Mouse (Mus musculus) heart, embryonic 15.5 days (tissue): ENCODE results near the gene Tspoap1. TPM values are rescaled to one million over a fixed set of nuclear protein-coding genes. Genes with fewer than 3 reads are reported as not detected.

ENCODE experiments used
- ATAC-seq: fragments of 200-750 bp; cut with Nextera tagmentation; replicated peaks from 2 replicates; pipeline ENCODE4 v1.8.0; 2017; ENCODE audit warnings: low read depth, moderate TSS enrichment; ENCODE audit not compliant: insufficient number of reproducible peaks, insufficient read depth, low FRiP score
- H3K27ac ChIP-seq: fragments of 300-500 bp; sonication (generic); 2 replicates; pipeline ENCODE4 v1.5.1; 2015; ENCODE audit warnings: mild to moderate bottlenecking, inconsistent platforms
- H3K27me3 ChIP-seq: fragments of 300-500 bp; sonication (generic); 2 replicates; pipeline ENCODE4 v1.6.1; 2015; ENCODE audit warnings: inconsistent platforms
- H3K36me3 ChIP-seq: fragments of 300-500 bp; sonication (generic); 2 replicates; pipeline ENCODE4 v1.6.1; 2015; ENCODE audit warnings: mild to moderate bottlenecking, inconsistent platforms
- H3K4me1 ChIP-seq: fragments of 300-500 bp; sonication (generic); replicated peaks from 2 replicates; pipeline ENCODE4 v1.6.1; 2015; ENCODE audit warnings: inconsistent platforms
- H3K4me2 ChIP-seq: fragments of 300-500 bp; sonication (generic); 2 replicates; pipeline ENCODE4 v1.6.1; 2015; ENCODE audit warnings: inconsistent platforms, mild to moderate bottlenecking, moderate library complexity
- H3K4me3 ChIP-seq: fragments of 300-500 bp; sonication (generic); 2 replicates; pipeline ENCODE4 v1.5.1; 2015; ENCODE audit warnings: mild to moderate bottlenecking, inconsistent platforms
- H3K9ac ChIP-seq: fragments of 300-500 bp; sonication (generic); 2 replicates; pipeline ENCODE4 v1.6.1; 2015; ENCODE audit warnings: mild to moderate bottlenecking, inconsistent platforms
- H3K9me3 ChIP-seq: fragments of 300-500 bp; sonication (generic); replicated peaks from 2 replicates; pipeline ENCODE4 v1.6.1; 2016; ENCODE audit warnings: inconsistent platforms
- WGBS: fragments of 180-500 bp; shearing (Covaris S2); methylation state at CpG from one replicate; pipeline ENCODE4 v1.1.7; 2015; ENCODE audit warnings: mixed read lengths; 5-methylcytosine and 5-hydroxymethylcytosine counted together
- polyA plus RNA-seq: library from polyadenylated mRNA; unstranded; fragments of >200 nt; fragmentation: Nextera tagmentation; extraction: Ambion mirVana; gene quantifications from 2 replicates; pipeline ENCODE4 v1.2.1, GENCODE M21; 2015

Gene Tspoap1
- polyA plus RNA-seq, 1 experiment from 2014 or later = 0.24 TPM

GRCm38 (mm10) chr11:87780130-87780529 is 19.8 kb downstream of the Tspoap1 start:
- H3K9ac ChIP-seq = no peak overlapping the region
- peaks cover 15% of the 10 kb centered on the region for H3K4me1 ChIP-seq
- H3K27ac ChIP-seq = no peak overlapping the region
- no peaks in the 10 kb centered on the region for H3K9me3 ChIP-seq
- H3K36me3 ChIP-seq = no peaks in the 10 kb centered on the region
- H3K27me3 ChIP-seq = peaks cover 68% of the 10 kb centered on the region
- ATAC-seq = no peak
- WGBS = 72% methylated on average over 8 of the region's 8 CpGs
- H3K4me3 ChIP-seq = no peak overlapping the region
- no peak overlapping the region for H3K4me2 ChIP-seq

- no peaks in the 10 kb centered on the region for H3K9me3 ChIP-seq
- no peak overlapping the region for H3K4me3 ChIP-seq
- no peak for ATAC-seq
- no peaks in the 10 kb centered on the region for H3K4me1 ChIP-seq
- H3K36me3 ChIP-seq = no peaks in the 10 kb centered on the region
- WGBS = 72% methylated on average over 6 of the region's 6 CpGs
- H3K27ac ChIP-seq = no peak overlapping the region
- no peak overlapping the region for H3K9ac ChIP-seq
- H3K27me3 ChIP-seq = 0 out of 2 replicates have a peak, but pooled peaks cover 4% of the 10 kb centered on the region
- H3K4me2 ChIP-seq = no peak overlapping the region
Observed at GRCm38 (mm10) chr11:87790088-87790487, 29.7 kb downstream of the Tspoap1 start.

GRCm38 (mm10) chr11:87793460-87793859 is 33.1 kb downstream of the Tspoap1 start, which contains the start of gene Mpo:
Gene Mpo, plus strand, starts transcription at chr11:87793581.
- WGBS = 42% methylated on average over 3 of the region's 3 CpGs
- no peaks in the 10 kb centered on the region for H3K4me1 ChIP-seq
- H3K27ac ChIP-seq = no peak within 1 kb of the TSS
- ATAC-seq = no peak
- no peak within 1 kb of the TSS for H3K9ac ChIP-seq
- H3K4me2 ChIP-seq = no peak within 1 kb of the TSS
- no peak within 1 kb of the TSS for H3K4me3 ChIP-seq
- no peaks in the 10 kb centered on the region for H3K27me3 ChIP-seq
- H3K9me3 ChIP-seq = no peaks in the 10 kb centered on the region
- H3K36me3 ChIP-seq = no peaks in the 10 kb centered on the region

- no peak overlapping the region for H3K4me2 ChIP-seq
- H3K4me1 ChIP-seq = no peaks in the 10 kb centered on the region
- H3K9me3 ChIP-seq = no peaks in the 10 kb centered on the region
- H3K27ac ChIP-seq = no peak overlapping the region
- H3K4me3 ChIP-seq = no peak overlapping the region
- no peaks in the 10 kb centered on the region for H3K36me3 ChIP-seq
- peaks cover 10% of the 10 kb centered on the region for H3K27me3 ChIP-seq
- no peak overlapping the region for H3K9ac ChIP-seq
- ATAC-seq = no peak
- 75% methylated on average over 22 of the region's 22 CpGs for WGBS
Observed at GRCm38 (mm10) chr11:87801711-87802275, 41.5 kb downstream of the Tspoap1 start.

DNA sequence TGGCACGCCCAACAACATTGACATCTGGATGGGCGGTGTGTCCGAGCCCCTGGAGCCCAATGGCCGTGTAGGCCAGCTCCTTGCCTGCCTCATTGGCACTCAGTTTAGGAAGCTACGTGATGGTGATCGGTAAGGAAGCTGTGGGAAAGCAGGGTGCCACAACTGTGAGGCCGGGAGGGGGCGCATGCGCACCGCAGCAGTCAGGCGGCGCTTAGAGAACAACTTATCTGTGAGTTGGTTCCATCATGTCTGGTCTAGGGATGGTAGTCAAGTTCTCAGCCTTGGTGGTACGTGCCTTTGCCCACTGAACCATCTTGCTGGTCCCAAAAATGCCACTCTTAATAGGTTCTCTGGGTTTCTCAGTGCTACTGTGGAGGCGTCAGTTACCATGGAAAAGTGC is 42.3 kb downstream of the Tspoap1 start:
- no peak for ATAC-seq
- H3K9ac ChIP-seq = no peak overlapping the region
- no peaks in the 10 kb centered on the region for H3K36me3 ChIP-seq
- H3K4me3 ChIP-seq = no peak overlapping the region
- 35% methylated on average over 14 of the region's 14 CpGs for WGBS
- no peak overlapping the region for H3K27ac ChIP-seq
- no peaks in the 10 kb centered on the region for H3K9me3 ChIP-seq
- no peak overlapping the region for H3K4me2 ChIP-seq
- H3K4me1 ChIP-seq = no peaks in the 10 kb centered on the region
- peaks cover 10% of the 10 kb centered on the region for H3K27me3 ChIP-seq

DNA sequence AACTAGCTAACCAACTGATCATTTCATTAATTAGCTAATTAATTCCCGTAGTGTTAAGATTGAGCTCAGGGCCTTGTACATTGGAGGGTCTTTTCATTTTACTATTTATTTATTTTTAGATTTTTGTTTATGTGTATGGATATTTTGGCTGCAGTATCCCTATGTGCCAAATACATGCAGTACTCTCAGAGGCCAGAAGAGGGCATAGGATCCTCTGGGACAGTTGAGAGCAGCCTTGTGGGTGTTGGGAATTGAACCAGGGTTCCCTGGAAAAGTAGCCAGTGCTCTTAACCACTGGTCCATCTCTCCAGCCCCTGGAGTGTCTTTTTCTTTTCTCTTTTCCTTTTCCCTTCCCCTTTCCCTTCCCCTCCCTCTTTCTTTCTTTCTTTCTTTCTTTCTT is 45.1 kb downstream of the Tspoap1 start:
- ATAC-seq = no peak
- Histone ChIP-seq H3K27ac (no peak overlapping the region), H3K9ac (no peak overlapping the region), H3K4me1 (no peaks in the 10 kb centered on the region), H3K4me2 (no peak overlapping the region), H3K9me3 (no peaks in the 10 kb centered on the region), H3K4me3 (no peak overlapping the region), H3K27me3 (peaks cover 10% of the 10 kb centered on the region), H3K36me3 (no peaks in the 10 kb centered on the region)
- WGBS = 52% methylated on average over 1 of the region's 1 CpGs

GRCm38 (mm10) chr11:87807433-87807832 is 47.1 kb downstream of the Tspoap1 start:
- Histone ChIP-seq H3K4me2 (no peak overlapping the region), H3K4me1 (no peaks in the 10 kb centered on the region), H3K27me3 (peaks cover under 1% of the 10 kb centered on the region), H3K4me3 (no peak overlapping the region), H3K9ac (no peak overlapping the region), H3K27ac (no peak overlapping the region), H3K9me3 (no peaks in the 10 kb centered on the region), H3K36me3 (no peaks in the 10 kb centered on the region)
- ATAC-seq = no peak
- 73% methylated on average over 6 of the region's 6 CpGs for WGBS

DNA sequence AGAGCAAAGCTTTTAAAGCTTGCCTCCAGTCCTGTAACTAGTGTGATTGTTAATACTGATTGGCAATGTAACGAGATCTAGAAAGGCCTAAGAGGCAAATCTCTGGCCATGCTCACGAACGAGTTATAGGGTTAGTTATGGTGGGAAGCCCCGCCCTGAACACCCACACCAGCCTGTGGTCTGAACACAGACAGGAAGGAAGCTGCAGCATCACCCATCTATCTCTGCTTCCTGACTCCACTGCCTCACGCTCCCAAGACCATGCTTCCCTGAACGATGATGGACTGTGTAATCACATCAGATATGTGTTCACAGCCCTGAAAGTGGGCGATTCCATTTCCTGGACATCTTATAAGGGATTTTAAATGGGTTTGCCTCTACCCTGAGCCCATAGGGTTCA is 47.9 kb downstream of the Tspoap1 start:
- H3K27me3 ChIP-seq = no peaks in the 10 kb centered on the region
- H3K4me2 ChIP-seq = no peak overlapping the region
- no peak overlapping the region for H3K9ac ChIP-seq
- H3K27ac ChIP-seq = no peak overlapping the region
- no peaks in the 10 kb centered on the region for H3K4me1 ChIP-seq
- no peak for ATAC-seq
- H3K9me3 ChIP-seq = no peaks in the 10 kb centered on the region
- H3K36me3 ChIP-seq = no peaks in the 10 kb centered on the region
- H3K4me3 ChIP-seq = no peak overlapping the region
- 70% methylated on average over 7 of the region's 7 CpGs for WGBS

GRCm38 (mm10) chr11:87811396-87811795 is 51.1 kb downstream of the Tspoap1 start:
- 50% methylated on average over 4 of the region's 4 CpGs for WGBS
- no peaks in the 10 kb centered on the region for H3K9me3 ChIP-seq
- H3K27ac ChIP-seq = no peak overlapping the region
- H3K9ac ChIP-seq = no peak overlapping the region
- H3K27me3 ChIP-seq = peaks cover 22% of the 10 kb centered on the region
- no peak overlapping the region for H3K4me2 ChIP-seq
- no peaks in the 10 kb centered on the region for H3K36me3 ChIP-seq
- no peak overlapping the region for H3K4me3 ChIP-seq
- ATAC-seq = no peak
- no peaks in the 10 kb centered on the region for H3K4me1 ChIP-seq

DNA sequence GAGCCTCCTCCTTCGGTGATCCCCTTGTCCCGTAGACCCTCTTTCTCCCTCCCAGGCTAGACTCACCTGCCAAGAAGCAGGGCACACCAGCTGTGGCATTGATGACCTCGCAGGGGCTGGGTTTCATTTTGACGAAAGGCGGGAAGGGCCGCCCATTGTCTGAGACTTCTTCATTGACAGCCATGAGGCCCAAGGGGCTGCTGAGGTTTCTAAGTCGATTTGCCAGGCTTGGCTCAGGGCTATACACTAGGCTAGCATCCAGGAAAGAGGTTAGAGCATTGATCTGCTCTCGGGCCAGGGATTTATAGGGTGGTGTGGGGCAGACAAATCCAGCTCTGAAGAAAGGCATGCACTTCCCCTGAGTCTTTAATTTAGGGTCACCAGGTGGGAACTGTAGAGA is 54.5 kb downstream of the Tspoap1 start:
- 74% methylated on average over 8 of the region's 8 CpGs for WGBS
- no peaks in the 10 kb centered on the region for H3K9me3 ChIP-seq
- ATAC-seq = no peak

GRCm38 (mm10) chr11:87816707-87817442 is 56.5 kb downstream of the Tspoap1 start:
- Histone ChIP-seq H3K9ac (peak overlapping the region; percentile 40; the same call in 1 of the 2 replicates), H3K4me1 (no peaks in the 10 kb centered on the region)
- ATAC-seq = no peak

More for the DNA sequence above, 54.5 kb downstream of the Tspoap1 start:
- no peak overlapping the region for H3K27ac ChIP-seq
- no peaks in the 10 kb centered on the region for H3K36me3 ChIP-seq
- H3K4me1 ChIP-seq = no peaks in the 10 kb centered on the region
- H3K27me3 ChIP-seq = peaks cover 38% of the 10 kb centered on the region
- no peak overlapping the region for H3K4me2 ChIP-seq
- H3K4me3 ChIP-seq = no peak overlapping the region
- H3K9ac ChIP-seq = no peak overlapping the region

GRCm38 (mm10) chr11:87817443-87817773 is 57.1 kb downstream of the Tspoap1 start:
- Histone ChIP-seq H3K4me1 (no peaks in the 10 kb centered on the region), H3K9ac (peak overlapping the region; percentile 40; the same call in 1 of the 2 replicates), H3K4me3 (peak overlapping the region; percentile 46), H3K27ac (no peak overlapping the region), H3K9me3 (no peaks in the 10 kb centered on the region), H3K36me3 (no peaks in the 10 kb centered on the region), H3K27me3 (peaks cover 38% of the 10 kb centered on the region), H3K4me2 (peak overlapping the region; percentile 77)
- no peak for ATAC-seq
- 30% methylated on average over 4 of the region's 4 CpGs for WGBS

More at GRCm38 (mm10) chr11:87816707-87817442, 56.5 kb downstream of the Tspoap1 start:
- peak overlapping the region; percentile 46 for H3K4me3 ChIP-seq
- H3K9me3 ChIP-seq = no peaks in the 10 kb centered on the region
- peaks cover 38% of the 10 kb centered on the region for H3K27me3 ChIP-seq
- no peak overlapping the region for H3K27ac ChIP-seq
- peak overlapping the region; percentile 77 for H3K4me2 ChIP-seq
- H3K36me3 ChIP-seq = no peaks in the 10 kb centered on the region
- 4% methylated on average over 31 of the region's 31 CpGs for WGBS
